Mouse (Mus musculus): ENCODE measurements at regions not wholly inside any gene's neighbourhood (a gene's known extent, or its start where the extent isn't known, plus 50 kb on each side); places are given as distances from the start of the nearest gene placed in this dataset.

DNA sequence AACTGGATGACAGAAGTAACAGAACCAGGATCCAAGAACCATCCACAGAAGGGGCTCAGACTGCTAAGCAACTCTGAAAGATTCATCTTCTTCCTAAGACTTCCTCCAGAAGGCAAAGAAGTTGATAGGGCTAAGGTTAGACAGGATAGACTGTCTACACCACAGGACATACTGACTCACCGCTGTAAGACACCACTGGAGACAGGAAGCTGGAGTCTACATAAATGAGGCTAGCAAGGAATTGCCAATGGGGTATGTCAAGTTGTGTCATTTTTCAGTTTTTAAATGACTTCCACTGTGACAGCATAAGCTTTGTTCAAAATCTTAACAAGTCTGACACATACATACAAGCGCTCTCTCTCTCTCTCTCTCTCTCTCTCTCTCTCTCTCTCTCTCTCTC lies 645.4 kb upstream of the Gm10131 start:
- ATAC-seq: peak; percentile 34

DNA sequence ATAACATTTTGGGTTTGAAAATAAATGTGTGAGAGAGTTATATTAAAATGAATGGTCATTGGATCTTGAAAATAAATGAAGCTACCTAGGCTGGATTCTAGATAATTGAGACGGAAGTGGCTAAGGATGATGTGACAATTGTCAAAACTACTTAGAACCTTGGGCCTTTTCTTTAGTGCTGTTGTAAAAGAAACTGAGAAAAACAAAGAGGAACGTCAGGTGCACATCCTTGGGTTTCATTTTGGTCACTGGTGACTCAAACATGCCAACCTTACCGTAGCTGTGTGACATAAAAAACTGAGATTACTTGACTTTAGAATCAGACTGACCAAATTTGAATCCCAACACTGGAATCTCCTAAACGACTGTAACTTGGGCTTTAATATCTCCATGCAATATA lies 644.6 kb upstream of the Gm10131 start:
- peak; percentile 64 for ATAC-seq

DNA sequence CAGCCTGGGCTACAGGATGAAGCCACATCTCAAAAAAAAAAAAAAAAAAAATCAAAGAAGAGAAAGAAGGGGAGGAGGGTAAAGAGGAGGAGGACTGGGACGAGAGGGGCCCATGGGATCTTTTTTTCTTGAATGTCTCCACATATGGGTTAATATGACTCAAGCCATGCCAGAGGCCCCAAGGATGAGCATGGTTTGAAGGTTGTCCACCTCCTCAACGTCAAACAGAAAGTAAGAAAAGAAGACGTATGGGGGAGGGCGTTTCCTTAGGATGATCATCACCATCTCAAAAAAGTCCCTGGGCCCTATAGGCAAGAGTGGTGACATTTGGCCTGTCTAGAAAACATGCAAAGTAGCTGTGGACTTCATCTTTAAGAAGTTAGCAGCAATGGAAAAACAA lies 643.9 kb upstream of the Gm10131 start:
- peak; percentile 71 for ATAC-seq

DNA sequence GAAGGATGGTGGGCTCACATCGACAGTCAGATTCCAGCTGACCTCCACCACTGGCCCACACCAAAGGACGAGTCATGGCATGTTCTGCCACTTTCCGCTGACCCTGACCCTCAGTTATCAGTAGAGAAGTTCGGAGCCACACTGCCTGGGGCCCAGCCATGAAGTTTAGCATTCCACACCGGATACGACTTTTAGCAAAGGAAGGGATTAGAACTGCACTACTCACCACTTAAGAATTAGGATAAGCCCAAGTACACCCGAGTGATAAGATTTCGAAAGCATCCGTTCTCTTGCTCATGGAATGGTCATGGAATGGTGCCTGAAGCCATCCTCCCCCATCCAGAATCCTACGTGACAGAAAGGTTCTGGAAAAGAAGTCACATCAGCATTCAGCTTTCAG lies 641.5 kb upstream of the Gm10131 start:
- no peak for ATAC-seq

DNA sequence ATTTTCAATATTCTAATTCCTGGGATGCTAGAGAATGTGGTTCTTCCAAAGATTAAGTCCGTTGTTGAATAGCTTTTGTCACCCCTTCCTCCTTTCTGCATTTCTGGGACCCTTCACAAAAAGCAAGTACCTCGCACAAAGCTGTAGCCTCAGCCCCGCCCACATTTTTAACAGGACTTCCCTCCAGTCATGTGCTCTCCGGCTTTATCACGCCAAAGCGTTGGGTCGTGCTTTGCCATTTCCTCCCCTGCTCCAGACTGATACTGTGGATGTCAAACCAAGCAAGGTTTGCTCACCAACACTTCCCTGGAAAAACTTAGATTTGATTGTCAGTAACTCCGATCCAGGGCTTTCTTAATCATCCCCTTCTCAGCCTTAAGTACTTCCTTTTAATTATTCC lies 637.0 kb upstream of the Gm10131 start:
- no peak for ATAC-seq

DNA sequence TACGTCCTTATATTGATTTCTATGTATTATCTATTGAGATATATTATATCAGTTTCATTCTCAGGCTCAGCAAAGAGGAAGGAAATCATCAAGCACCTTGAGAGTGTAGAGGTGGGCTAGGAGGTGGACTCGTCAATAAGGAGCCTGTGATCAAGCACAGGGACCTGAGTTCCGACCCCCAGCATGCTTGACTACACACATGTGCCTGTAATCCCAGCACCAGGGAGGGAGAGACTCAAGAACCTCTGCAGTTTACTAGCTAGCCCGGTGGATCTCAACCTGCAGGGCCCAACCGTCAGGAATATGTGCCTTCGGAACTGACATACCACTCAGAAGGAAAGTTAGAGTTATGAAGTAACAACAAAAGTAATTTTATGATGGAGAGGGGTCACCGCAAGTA lies 634.2 kb upstream of the Gm10131 start:
- ATAC-seq: no peak

DNA sequence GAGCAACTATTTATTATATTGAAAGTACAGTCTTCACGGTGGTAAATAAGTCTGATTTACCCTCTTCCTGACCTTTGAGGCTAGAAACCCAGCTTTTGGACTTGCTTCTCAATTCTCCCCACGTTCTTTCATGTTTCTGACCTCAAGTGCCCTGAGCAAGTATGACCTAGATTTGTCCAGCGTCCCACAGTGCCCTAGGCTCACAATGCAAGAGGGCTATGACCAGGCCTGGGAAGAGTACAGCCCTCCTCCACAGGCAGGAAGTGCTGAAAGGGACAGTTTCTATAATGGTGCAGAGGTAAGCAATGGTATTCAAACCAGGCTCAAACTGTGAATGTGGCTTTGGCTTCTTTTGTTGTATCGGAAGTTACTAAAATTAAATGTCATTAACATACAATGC lies 633.1 kb upstream of the Gm10131 start:
- no peak for ATAC-seq

DNA sequence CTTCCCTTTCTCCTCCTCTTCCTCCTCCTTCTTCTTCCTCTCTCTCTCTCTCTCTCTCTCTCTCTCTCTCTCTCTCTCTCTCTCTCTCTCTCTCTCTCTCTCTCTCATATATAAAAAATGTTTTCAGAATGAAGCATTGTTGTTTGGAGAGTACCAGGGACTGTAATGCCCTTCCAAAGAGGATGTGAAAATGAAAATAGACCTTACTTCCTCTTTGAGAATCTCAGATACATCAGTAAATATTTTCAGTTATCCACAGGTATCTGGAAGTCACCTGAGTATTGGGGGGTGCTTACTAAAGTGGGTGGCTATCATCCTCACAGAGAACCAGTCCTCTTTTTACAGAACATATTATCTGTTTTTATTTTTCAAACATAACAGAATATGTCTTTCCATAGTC lies 632.6 kb upstream of the Gm10131 start:
- no peak for ATAC-seq

DNA sequence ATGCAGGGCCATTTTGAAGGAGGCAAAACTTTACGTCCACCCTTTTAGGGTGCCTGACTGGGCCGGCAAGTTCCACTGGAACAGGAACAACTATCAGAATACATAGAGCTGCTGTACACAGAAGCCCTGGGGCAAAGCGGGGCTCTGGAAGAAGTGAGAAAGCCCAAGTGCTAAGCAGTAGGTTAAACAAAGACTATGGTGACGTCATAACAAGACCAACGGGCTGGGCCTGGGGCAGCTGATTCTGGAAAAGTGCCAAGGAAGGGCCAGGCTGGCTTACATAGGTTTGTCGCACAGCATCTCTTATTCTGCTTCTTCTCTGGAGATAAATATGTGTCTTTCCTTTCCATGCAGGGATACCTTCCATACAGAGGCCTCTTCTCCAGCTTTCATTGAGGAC lies 631.6 kb upstream of the Gm10131 start:
- no peak for ATAC-seq

DNA sequence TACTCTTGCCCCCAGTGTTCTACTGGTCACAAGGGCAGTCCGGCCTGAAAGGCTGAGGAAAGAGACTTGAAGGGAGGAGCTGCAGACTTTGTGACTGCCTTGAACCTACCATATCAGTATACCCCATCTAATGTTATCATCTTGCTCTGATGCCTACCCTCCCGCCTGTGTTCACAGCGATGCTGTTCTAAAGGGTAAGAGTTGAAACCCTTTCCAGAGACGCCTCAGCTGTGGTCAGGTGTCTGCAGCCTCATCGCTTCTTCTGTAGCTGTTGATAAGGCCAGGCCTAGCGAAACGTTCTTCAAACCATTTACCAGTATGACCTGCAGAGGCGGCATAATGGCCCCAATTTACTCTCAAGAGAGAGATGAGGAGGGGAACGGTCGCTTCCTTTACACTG lies 629.3 kb upstream of the Gm10131 start:
- ATAC-seq: peak; percentile 11

DNA sequence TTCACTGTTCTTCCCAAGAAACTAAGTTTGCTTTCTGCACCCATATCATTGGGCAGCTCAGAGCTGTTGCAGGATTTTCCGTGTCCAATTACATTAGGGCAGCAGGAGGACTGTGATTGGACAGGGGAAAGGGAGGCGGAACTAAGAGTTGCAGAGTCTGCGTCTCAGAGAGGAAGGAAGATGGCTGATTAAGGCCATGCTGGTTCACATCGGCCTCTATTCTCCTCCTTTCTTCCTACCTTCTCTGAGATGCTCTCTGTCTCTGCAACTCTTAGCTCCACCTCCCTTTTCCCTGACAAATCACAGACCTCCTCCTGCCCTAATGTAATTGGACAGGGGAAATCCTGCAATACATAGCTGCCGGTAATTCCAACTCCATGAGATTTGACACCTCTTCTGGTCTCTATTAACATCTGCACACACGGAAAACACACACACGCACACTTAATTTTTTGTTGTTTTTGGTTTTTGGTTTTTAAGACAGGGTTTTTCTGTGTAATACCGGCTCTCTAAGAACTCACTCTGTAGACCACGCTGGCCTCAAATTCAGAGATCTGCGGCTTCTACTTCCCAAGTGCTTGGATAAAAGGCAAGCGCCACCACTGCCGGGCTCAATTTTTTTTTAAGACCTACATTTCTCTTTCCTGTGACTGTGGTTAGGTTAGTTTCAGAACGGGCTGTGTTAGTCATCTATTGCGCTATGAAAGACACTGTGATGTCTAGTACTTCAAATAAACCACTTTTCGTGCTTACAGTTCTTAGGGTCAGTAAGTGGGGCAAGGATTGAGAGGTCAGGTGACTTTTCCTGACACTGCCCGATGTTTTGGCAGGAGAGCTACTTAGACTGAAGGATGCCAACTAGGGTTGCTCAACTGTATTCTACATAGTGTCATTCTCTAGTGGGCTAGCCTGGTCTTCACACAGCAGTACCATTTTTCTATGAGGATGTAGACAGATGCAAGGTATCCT lies 628.6 kb upstream of the Gm10131 start:
- peak; percentile 88 for ATAC-seq

DNA sequence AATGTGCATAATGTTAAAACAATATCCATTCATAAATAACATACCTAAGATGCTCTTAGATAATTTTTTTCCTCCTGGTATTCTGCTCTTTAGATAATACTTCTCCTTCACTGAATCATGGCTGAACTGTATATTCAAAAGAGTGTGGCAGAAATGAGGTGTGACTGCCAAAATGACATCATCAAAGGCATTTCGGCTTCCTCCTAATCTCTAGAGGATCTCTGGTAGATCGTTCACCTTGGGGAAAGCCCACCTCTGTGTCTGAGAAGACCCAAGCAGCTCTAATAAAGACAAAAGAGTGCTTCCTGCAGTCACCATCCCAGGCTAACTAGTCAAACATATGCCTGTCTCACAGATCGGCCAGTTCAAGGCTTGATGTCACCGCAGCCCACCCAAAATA lies 624.7 kb upstream of the Gm10131 start:
- no peak for ATAC-seq

DNA sequence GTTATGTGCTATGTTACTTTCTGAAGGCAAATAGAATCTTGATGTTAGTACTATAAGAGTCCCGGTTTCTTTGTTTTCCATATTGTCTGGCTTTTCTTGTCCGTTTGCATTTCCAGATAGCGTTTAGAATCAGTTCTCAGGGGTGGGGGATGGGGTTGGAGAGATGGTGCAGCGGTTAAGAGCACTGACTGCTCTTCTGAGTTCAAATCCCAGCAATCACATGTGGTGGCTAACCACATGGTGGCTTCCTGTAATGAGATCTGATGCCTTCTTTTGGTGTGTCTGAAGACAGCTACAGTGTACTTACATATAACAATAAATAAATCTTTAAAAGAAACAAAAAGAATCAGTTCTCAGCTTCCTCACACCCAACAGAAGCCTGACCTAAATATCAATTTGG lies 623.5 kb upstream of the Gm10131 start:
- no peak for ATAC-seq

DNA sequence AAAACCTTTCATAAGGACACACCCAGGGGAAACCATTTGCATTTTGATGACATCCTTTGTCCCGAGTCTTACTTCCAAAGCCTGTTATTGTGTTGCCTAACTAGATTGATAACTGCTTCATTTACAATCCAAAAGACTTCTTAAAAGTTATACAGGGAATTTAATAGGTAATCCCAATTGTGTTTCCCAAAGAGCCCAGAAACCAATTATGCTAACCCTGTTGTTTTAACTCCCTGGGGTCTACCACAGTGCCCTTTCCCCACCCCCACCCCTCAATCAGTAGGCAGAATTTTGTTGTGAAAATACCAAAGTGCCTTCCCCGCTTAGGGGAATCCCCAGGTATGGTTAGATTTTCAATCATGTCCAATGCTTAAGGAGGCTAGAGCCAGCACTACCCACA lies 621.3 kb upstream of the Gm10131 start:
- peak; percentile 28 for ATAC-seq

DNA sequence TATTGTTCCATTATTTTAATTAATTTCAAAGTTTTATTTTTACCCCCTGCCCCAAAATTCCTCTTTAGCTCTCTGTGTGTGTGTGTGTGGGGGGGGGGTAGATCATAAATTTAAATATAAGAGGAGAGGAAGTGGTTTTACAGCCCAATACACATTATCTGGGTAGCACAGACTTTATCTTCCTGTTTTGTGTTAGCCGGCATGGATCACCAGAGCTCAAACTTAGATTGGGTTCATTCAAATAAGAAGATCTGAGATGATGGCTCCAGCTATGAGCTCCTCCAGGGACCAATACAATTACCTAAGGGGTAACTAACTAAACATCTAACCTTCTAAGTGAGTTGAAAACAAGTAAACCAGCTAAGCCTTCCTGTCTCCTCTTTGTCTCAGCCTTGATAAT lies 620.8 kb upstream of the Gm10131 start:
- ATAC-seq: peak; percentile 81

DNA sequence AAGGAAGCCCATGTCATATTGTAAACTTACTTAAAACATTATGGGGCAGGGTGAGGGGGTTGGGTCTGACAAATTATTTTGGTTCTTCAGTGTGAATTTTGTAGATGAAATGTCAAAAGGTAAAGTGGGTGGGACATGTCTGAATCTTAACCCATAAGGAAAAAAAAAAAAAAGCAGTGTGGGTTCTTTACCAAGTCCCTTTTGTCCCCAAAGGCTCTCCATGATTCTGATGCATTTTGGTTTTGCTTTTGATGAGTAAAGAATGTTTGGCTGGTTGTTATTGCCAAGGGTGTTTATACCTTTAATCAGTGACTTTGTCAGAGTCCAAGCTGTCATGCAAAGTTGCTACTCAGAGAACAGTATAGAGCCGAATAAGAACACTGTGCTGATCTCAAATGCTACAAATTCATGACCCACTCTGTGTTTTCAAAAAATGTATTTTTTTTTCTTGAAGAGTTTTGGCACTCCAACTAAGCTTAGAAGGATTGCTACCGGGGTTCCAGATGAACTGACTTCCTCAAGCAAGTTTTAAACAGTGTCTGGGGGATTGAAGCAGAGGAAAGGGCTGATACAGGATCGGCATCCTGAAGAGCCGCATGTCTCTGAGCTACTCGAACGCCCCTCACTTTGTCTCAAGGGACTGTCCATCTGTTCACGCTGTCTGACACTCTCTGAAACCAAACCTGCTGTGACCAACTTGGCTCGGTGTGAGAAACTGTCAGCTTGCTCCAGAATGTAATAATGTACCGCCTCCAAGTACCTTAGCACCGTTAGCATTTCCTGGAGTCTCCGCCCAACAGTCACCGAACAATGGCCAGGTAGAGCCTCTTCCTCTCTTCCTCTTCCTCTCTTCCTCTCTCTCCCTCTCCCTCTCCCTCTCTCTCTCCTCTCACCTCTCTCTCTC lies 619.8 kb upstream of the Gm10131 start:
- peak; percentile 40 for ATAC-seq

DNA sequence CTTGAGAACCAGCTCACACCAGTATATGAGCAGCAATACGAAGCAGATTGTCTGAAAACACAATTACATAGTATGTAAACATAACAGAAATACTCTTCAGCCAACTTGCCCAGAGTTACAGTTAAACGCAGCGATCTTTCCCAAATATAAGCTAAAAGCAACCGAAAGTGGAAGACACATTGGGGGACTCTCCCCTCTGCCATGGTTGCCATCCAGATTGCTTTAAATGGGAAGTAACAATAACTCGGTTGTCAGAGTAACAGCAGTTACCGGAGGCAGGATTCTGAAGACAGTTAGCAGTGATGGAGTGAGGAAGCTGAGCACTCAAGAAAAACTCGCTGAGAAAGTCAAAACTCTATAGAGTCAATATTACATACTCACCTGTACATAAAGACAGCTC lies 618.0 kb upstream of the Gm10131 start:
- ATAC-seq: no peak

DNA sequence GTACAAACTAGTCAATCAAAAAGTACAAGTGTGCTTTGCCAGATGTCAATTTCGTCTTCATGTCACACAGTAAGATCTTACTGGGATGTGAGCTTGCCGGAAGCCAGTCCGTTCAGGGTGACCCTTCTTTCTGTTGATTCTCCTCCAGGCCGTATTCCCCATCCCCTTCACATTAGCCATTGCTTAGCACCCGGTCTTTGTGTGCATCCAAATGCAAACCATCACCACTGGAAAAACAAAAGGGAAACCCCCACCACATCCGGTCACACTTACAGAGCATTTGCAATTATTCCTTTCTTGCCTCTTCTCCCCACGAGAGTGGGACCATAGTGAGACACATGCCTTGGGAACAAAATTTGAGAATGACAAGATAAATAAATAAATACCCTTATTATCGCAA lies 616.2 kb upstream of the Gm10131 start:
- ATAC-seq: no peak

DNA sequence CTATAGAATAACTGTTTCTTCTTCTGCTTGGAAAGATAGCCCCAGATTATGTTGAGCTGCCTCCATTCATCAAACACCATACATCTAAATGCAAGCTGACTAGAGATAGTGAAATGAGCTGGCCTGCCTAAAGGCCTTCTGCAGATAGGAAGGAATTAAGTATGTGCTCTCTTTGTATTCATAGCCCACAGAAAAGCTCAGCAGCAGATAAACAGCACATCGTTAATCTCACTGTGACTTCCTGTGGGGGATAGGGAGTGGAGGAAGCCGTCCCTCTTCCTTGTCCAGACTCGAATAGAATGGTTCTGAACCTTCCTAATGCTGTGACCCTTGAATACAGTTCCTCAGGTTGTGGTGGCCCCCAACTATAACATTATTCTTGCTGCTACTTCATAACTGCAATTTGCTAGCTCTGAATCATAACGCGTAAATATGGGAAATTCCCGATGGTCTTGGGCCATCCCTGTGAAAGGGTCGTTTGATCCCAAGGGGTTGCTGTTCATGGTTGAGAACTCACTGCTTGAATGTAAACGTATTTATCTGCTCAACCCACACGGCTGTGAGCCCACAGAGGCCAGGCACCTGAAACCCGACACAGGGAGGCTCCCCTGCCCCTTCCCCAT lies 614.7 kb upstream of the Gm10131 start:
- ATAC-seq: no peak

DNA sequence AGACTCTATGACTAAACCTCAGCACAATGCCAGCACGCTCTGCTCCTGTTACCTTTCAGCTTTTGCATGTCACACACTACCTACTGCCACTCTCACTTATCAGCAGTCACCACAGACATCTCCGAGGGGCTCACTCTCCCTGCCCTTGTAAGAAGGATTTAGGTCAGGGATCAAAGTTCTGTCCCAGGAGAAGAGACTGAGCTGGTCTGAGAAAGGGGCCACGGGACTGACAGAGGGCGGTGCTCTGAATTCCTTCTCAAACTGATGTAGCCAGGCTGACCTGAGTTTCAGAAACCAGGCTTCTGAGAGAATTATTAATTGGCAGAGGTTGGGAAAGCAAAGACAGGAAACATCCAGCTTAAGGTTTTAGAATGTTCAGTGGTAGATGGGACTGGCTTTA lies 614.0 kb upstream of the Gm10131 start:
- no peak for ATAC-seq

DNA sequence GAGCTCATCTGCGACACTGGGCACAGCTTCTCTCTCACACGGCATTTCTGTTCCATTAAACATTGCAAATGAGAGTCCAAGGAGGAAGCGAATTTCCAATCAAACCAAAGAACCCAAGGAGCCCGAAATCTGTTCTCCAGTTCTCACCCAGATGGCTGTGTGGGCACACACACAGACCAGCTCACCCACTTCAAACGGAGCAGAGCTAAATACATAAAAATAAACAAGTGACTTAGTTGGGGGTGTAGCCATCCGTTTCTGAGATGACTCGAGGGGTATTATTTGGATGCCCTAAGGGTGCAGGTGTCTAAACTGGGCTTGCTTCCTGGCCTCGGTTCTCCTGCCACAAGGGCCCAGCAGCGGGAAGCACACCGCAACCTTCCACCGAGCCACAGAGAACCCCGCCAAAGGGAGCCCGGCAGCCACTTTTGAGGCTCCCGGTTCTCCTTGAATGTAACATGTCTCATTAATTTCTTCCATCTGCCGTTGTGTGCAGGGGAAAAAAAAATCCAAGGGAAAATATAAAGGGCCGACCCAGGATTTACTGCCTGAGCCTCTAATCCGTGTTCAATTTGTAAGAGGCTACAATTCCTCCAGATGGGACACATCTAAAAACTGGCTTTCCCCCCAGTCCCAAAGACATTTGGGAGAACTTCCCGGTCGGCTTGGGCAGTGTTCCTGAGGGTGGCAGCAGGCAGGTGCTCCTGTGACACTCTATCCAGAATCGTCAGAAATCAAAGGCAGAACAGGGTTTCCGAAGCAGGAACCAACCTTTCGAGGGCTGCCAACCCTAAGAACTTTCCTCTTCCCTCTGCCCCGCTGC lies 598.6 kb upstream of the Gm10131 start:
- ATAC-seq: no peak

DNA sequence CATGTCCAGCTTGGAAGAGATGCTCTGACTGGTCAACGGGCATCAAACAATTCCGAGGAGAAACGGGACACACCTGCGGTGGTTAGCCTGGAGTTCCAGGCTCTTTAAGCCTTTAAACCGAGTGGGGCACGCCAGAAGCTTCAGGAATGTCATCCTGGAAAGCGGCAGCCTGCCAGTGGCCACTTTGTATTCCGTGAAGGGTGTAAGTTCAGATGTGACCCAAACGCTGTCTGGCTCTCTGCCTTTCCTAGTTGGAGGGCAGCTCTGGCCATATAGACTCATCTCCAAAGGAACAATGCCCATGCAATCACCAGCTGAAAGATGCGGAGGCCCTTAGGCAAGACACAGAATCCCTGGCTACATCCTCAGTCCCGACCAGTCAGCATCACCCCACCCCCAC lies 597.8 kb upstream of the Gm10131 start:
- ATAC-seq: no peak

Measured in inflammation-experienced regulatory T-cells, adult 6 months (primary cell).